Mouse (Mus musculus): Measurements from ENCODE around the gene Adgrl1. TPM values are rescaled to one million over a fixed set of nuclear protein-coding genes. Genes with fewer than 3 reads are reported as not detected.

Adgrl1 gene
- total and polyA plus RNA-seq, 3 experiments, result 21.7 to 35.3 TPM; not detected in 1

GRCm38 (mm10) chr8:83941066-83941677 lies 41.3 kb downstream of the Adgrl1 start:
- H3K27me3 ChIP-seq (ENCODE audit: control insufficient read depth in 1 of 2, insufficient read depth in 2 of 2, low read length in 2 of 2), result no peaks in the 10 kb centered on the region
- H3K79me2 ChIP-seq (ENCODE audit: control insufficient read depth, insufficient read depth, low read length, poor library complexity), result no peaks in the 10 kb centered on the region
- H3K9me3 ChIP-seq (replicated peaks; ENCODE audit: insufficient read depth, low read length), result no peaks in the 10 kb centered on the region
- H3K4me3 ChIP-seq (ENCODE audit: control insufficient read depth in 1 of 2, insufficient read depth in 1 of 2, low read depth in 2 of 2, low read length in 2 of 2), result no peak overlapping the region
- H3K4me1 ChIP-seq (ENCODE audit: control insufficient read depth in 1 of 2, insufficient read depth in 2 of 2, low read length in 2 of 2), result no peaks in the 10 kb centered on the region
- TF ChIP-seq E2F4 (IDR thresholded peaks at IDR 0.05; ENCODE audit: borderline replicate concordance, low read depth, low read length) (no peak), MXI1 (IDR thresholded peaks at IDR 0.05; ENCODE audit: low read depth, low read length) (no peak), MAX (IDR thresholded peaks at IDR 0.05; ENCODE audit: low read length) (no peak), NRF1 (IDR thresholded peaks at IDR 0.05; ENCODE audit: insufficient read depth, low read depth, low read length, poor library complexity, severe bottlenecking) (no peak), USF1 (IDR thresholded peaks at IDR 0.05; ENCODE audit: low read depth, low read length) (no peak), RAD21 (IDR thresholded peaks at IDR 0.05; ENCODE audit: low read depth, low read length) (no peak), CTCF (IDR thresholded peaks at IDR 0.05 in 2 of 3, conservative IDR thresholded peaks at IDR 0.05 in 1 of 3; ENCODE audit: control insufficient read depth in 1 of 3, insufficient read depth in 1 of 3, low read depth in 2 of 3, low read length in 3 of 3, poor library complexity in 1 of 3, severe bottlenecking in 1 of 3) (no peak), HCFC1 (IDR thresholded peaks at IDR 0.05; ENCODE audit: low read depth, low read length) (no peak), JUND (IDR thresholded peaks at IDR 0.05; ENCODE audit: low read depth, low read length) (no peak), NELFE (IDR thresholded peaks at IDR 0.05; ENCODE audit: low read depth, low read length) (no peak), POLR2A (IDR thresholded peaks at IDR 0.05; ENCODE audit: control insufficient read depth in 1 of 2, insufficient read depth in 1 of 2, low read depth in 1 of 2, low read length in 2 of 2, poor library complexity in 1 of 2) (no peak), UBTF (IDR thresholded peaks at IDR 0.05; ENCODE audit: borderline replicate concordance, insufficient read depth, low read depth, low read length) (no peak), POLR2AphosphoS5 (IDR thresholded peaks at IDR 0.05; ENCODE audit: borderline replicate concordance, low read depth, low read length) (no peak), ZNF384 (IDR thresholded peaks at IDR 0.05; ENCODE audit: low read depth, low read length) (no peak), KAT2A (conservative IDR thresholded peaks at IDR 0.05; ENCODE audit: low read depth, low read length) (no peak), EP300 (IDR thresholded peaks at IDR 0.05; ENCODE audit: low read depth in 1 of 2, low read length in 2 of 2) (no peak), CHD2 (IDR thresholded peaks at IDR 0.05; ENCODE audit: low read length) (no peak), MYB (IDR thresholded peaks at IDR 0.05; ENCODE audit: low read depth, low read length) (no peak), BHLHE40 (IDR thresholded peaks at IDR 0.05; ENCODE audit: borderline replicate concordance, low read depth, low read length) (no peak), GABPA (IDR thresholded peaks at IDR 0.05; ENCODE audit: low read depth, low read length) (no peak)
- H3K27ac ChIP-seq (ENCODE audit: control insufficient read depth, low read depth, low read length), result no peak overlapping the region
- H3K36me3 ChIP-seq (ENCODE audit: control insufficient read depth in 1 of 2, insufficient read depth in 2 of 2, low read length in 2 of 2), result no peaks in the 10 kb centered on the region
- no peak for DNase-seq (ENCODE audit: low read depth, low spot score)
- H3K9ac ChIP-seq (ENCODE audit: control insufficient read depth, low read depth, low read length, poor library complexity, severe bottlenecking), result no peak overlapping the region

GRCm38 (mm10) chr8:83942446-83942845 lies 42.5 kb downstream of the Adgrl1 start:
- no peaks in the 10 kb centered on the region for H3K27me3 ChIP-seq (ENCODE audit: control insufficient read depth in 1 of 2, insufficient read depth in 2 of 2, low read length in 2 of 2)
- H3K9me3 ChIP-seq (replicated peaks; ENCODE audit: insufficient read depth, low read length), result no peaks in the 10 kb centered on the region
- no peaks in the 10 kb centered on the region for H3K4me1 ChIP-seq (ENCODE audit: control insufficient read depth in 1 of 2, insufficient read depth in 2 of 2, low read length in 2 of 2)
- H3K27ac ChIP-seq (ENCODE audit: control insufficient read depth, low read depth, low read length), result no peak overlapping the region
- no peak overlapping the region for H3K9ac ChIP-seq (ENCODE audit: control insufficient read depth, low read depth, low read length, poor library complexity, severe bottlenecking)
- no peaks in the 10 kb centered on the region for H3K36me3 ChIP-seq (ENCODE audit: control insufficient read depth in 1 of 2, insufficient read depth in 2 of 2, low read length in 2 of 2)
- no peak overlapping the region for H3K4me3 ChIP-seq (ENCODE audit: control insufficient read depth in 1 of 2, insufficient read depth in 1 of 2, low read depth in 2 of 2, low read length in 2 of 2)
- no peak for DNase-seq (ENCODE audit: low read depth, low spot score)
- TF ChIP-seq MAX (IDR thresholded peaks at IDR 0.05; ENCODE audit: low read length) (no peak), TAL1 (IDR thresholded peaks at IDR 0.05; ENCODE audit: low read length) (no peak), RCOR1 (IDR thresholded peaks at IDR 0.05; ENCODE audit: low read depth, low read length) (no peak), UBTF (IDR thresholded peaks at IDR 0.05; ENCODE audit: borderline replicate concordance, insufficient read depth, low read depth, low read length) (no peak), NELFE (IDR thresholded peaks at IDR 0.05; ENCODE audit: low read depth, low read length) (no peak), MAFK (IDR thresholded peaks at IDR 0.05; ENCODE audit: borderline replicate concordance, low read depth, low read length) (no peak), MYC (IDR thresholded peaks at IDR 0.05; ENCODE audit: low read depth, low read length) (no peak), RAD21 (IDR thresholded peaks at IDR 0.05; ENCODE audit: low read depth, low read length) (no peak), ETS1 (IDR thresholded peaks at IDR 0.05; ENCODE audit: low read depth, low read length) (no peak), TBP (IDR thresholded peaks at IDR 0.05; ENCODE audit: low read depth, low read length) (no peak), ZC3H11A (IDR thresholded peaks at IDR 0.05; ENCODE audit: low read depth, low read length) (no peak), CHD1 (IDR thresholded peaks at IDR 0.05; ENCODE audit: low read depth, low read length) (no peak), BHLHE40 (IDR thresholded peaks at IDR 0.05; ENCODE audit: borderline replicate concordance, low read depth, low read length) (no peak), NRF1 (IDR thresholded peaks at IDR 0.05; ENCODE audit: insufficient read depth, low read depth, low read length, poor library complexity, severe bottlenecking) (no peak), GATA1 (IDR thresholded peaks at IDR 0.05; ENCODE audit: low read depth, low read length) (no peak), JUND (IDR thresholded peaks at IDR 0.05; ENCODE audit: low read depth, low read length) (no peak), MAZ (IDR thresholded peaks at IDR 0.05; ENCODE audit: low read depth, low read length) (no peak), POLR2A (IDR thresholded peaks at IDR 0.05; ENCODE audit: control insufficient read depth in 1 of 2, insufficient read depth in 1 of 2, low read depth in 1 of 2, low read length in 2 of 2, poor library complexity in 1 of 2) (no peak)
- H3K79me2 ChIP-seq (ENCODE audit: control insufficient read depth, insufficient read depth, low read length, poor library complexity), result no peaks in the 10 kb centered on the region

Measured in MEL (cell line).